Comparison of ENCODE assay signal across 20 mouse cellular contexts in genomic region chr11:26518991-26519390, GRCm38 (mm10).
DNase-seq lines count a peak whose midpoint lies in the region; ATAC-seq and TF ChIP-seq lines count a peak whose summit lies in the region.
"Had no signal": no experiment of that assay in that cellular context is flagged by ENCODE, and none has a peak within 500 bp of the region (broad histone marks: within the 10 kb centered on the region; RNA-seq: fewer than 3 reads in every experiment).

No protein-coding gene starts in this region.

- DNase-seq in adrenal gland, adult 2 months, result peak; percentile 38
- no peak for DNase-seq in adrenal gland, postnatal 4 days (ENCODE audit: low spot score in 2 of 2)
- peak; percentile 37 for DNase-seq in Muller cell, postnatal 12 days (ENCODE audit: inconsistent ontology term)
- DNase-seq in lung, postnatal 10 days, result peak; percentile 18
- DNase-seq in hindbrain, embryonic 14.5 days (ENCODE audit: low spot score), result no peak
- no peak for DNase-seq in cerebellum, adult 2 months
- DNase-seq: B cell, adult 2 months; cerebellum, postnatal 10 days; gastrocnemius, postnatal 36 days; kidney, adult 2 months; kidney, postnatal 4 days; right cerebral cortex, postnatal 14 days had no signal

- TF ChIP-seq POLR2A in cerebellum, adult 2 months (IDR thresholded peaks at IDR 0.05; ENCODE audit: borderline replicate concordance, insufficient read depth, low read length), result no peak

- H3K36me3 ChIP-seq in liver, embryonic 15.5 days (replicated peaks), result no peaks in the 10 kb centered on the region
- no peaks in the 10 kb centered on the region for H3K36me3 ChIP-seq in liver, embryonic 12.5 days
- H3K36me3 ChIP-seq in hindbrain, embryonic 14.5 days (replicated peaks; ENCODE audit: control insufficient read depth, insufficient read depth), result no peaks in the 10 kb centered on the region
- H3K36me3 ChIP-seq: forebrain, embryonic 12.5 days; limb, embryonic 12.5 days; lung, embryonic 15.5 days; neural tube, embryonic 13.5 days had no signal

- no peaks in the 10 kb centered on the region for H3K9me3 ChIP-seq in liver, embryonic 15.5 days (replicated peaks)
- H3K9me3 ChIP-seq in liver, embryonic 12.5 days (replicated peaks), result no peaks in the 10 kb centered on the region
- H3K9me3 ChIP-seq in hindbrain, embryonic 14.5 days (ENCODE audit: control insufficient read depth, low read length), result no peaks in the 10 kb centered on the region
- H3K9me3 ChIP-seq: forebrain, embryonic 12.5 days; limb, embryonic 12.5 days; lung, embryonic 15.5 days; midbrain, embryonic 10.5 days; neural tube, embryonic 13.5 days had no signal

- no peak for ATAC-seq in liver, embryonic 15.5 days (ENCODE audit: insufficient read depth)
- no peak for ATAC-seq in liver, embryonic 12.5 days
- ATAC-seq in hindbrain, embryonic 14.5 days (ENCODE audit: low FRiP score), result no peak

- H3K4me2 ChIP-seq in liver, embryonic 15.5 days, result no peak overlapping the region
- no peak overlapping the region for H3K4me2 ChIP-seq in liver, embryonic 12.5 days
- no peak overlapping the region for H3K4me2 ChIP-seq in hindbrain, embryonic 14.5 days (replicated peaks)
- H3K4me2 ChIP-seq: forebrain, embryonic 12.5 days; heart, embryonic 11.5 days; limb, embryonic 12.5 days; lung, embryonic 15.5 days; neural tube, embryonic 13.5 days had no signal

- H3K4me1 ChIP-seq in liver, embryonic 15.5 days (replicated peaks), result no peaks in the 10 kb centered on the region
- H3K4me1 ChIP-seq in liver, embryonic 12.5 days, result peaks cover 5% of the 10 kb centered on the region; the same call in 1 of the 2 replicates
- no peaks in the 10 kb centered on the region for H3K4me1 ChIP-seq in hindbrain, embryonic 14.5 days (replicated peaks; ENCODE audit: control insufficient read depth, insufficient read depth, low read length)
- H3K4me1 ChIP-seq in cerebellum, adult 2 months (ENCODE audit: control insufficient read depth, insufficient read depth, low read length), result no peaks in the 10 kb centered on the region
- H3K4me1 ChIP-seq: forebrain, embryonic 12.5 days; limb, embryonic 12.5 days; lung, embryonic 15.5 days; midbrain, embryonic 10.5 days; neural tube, embryonic 13.5 days had no signal

- 74% methylated on average over 3 of the region's 3 CpGs for WGBS in liver, embryonic 15.5 days (ENCODE audit: insufficient replicate concordance)
- WGBS in liver, embryonic 12.5 days (ENCODE audit: insufficient replicate concordance), result 74% methylated on average over 3 of the region's 3 CpGs
- WGBS in hindbrain, embryonic 14.5 days, result 89% methylated on average over 3 of the region's 3 CpGs
- 80% methylated on average over 3 of the region's 3 CpGs for WGBS in cerebellum, adult 2 months

- no peak overlapping the region for H3K4me3 ChIP-seq in liver, embryonic 15.5 days (replicated peaks)
- H3K4me3 ChIP-seq in liver, embryonic 12.5 days, result no peak overlapping the region
- H3K4me3 ChIP-seq in hindbrain, embryonic 14.5 days (replicated peaks; ENCODE audit: low read length), result no peak overlapping the region
- H3K4me3 ChIP-seq in cerebellum, adult 2 months (replicated peaks; ENCODE audit: insufficient read depth, low read depth, low read length), result no peak overlapping the region
- H3K4me3 ChIP-seq: forebrain, embryonic 12.5 days; limb, embryonic 12.5 days; lung, embryonic 15.5 days; midbrain, embryonic 10.5 days; neural tube, embryonic 13.5 days had no signal

- no peaks in the 10 kb centered on the region for H3K27me3 ChIP-seq in liver, embryonic 15.5 days
- H3K27me3 ChIP-seq in liver, embryonic 12.5 days (replicated peaks), result no peaks in the 10 kb centered on the region
- H3K27me3 ChIP-seq in hindbrain, embryonic 14.5 days (ENCODE audit: control insufficient read depth, insufficient read depth, low read length), result no peaks in the 10 kb centered on the region
- H3K27me3 ChIP-seq in cerebellum, adult 2 months (ENCODE audit: control insufficient read depth, insufficient read depth, low read length), result no peaks in the 10 kb centered on the region
- H3K27me3 ChIP-seq: forebrain, embryonic 12.5 days; limb, embryonic 12.5 days; lung, embryonic 15.5 days; neural tube, embryonic 13.5 days had no signal

- H3K27ac ChIP-seq in liver, embryonic 15.5 days (replicated peaks), result 0 out of 2 replicates have a peak overlapping the region, but pooled peaks have one; percentile 7
- no peak overlapping the region for H3K27ac ChIP-seq in liver, embryonic 12.5 days
- H3K27ac ChIP-seq in hindbrain, embryonic 14.5 days, result no peak overlapping the region
- no peak overlapping the region for H3K27ac ChIP-seq in cerebellum, adult 2 months (ENCODE audit: insufficient read depth, low read length)
- H3K27ac ChIP-seq: forebrain, embryonic 12.5 days; limb, embryonic 12.5 days; lung, embryonic 15.5 days; midbrain, embryonic 10.5 days; neural tube, embryonic 13.5 days had no signal

- H3K9ac ChIP-seq in liver, embryonic 15.5 days, result no peak overlapping the region
- H3K9ac ChIP-seq in liver, embryonic 12.5 days, result no peak overlapping the region
- no peak overlapping the region for H3K9ac ChIP-seq in hindbrain, embryonic 14.5 days
- H3K9ac ChIP-seq: forebrain, embryonic 12.5 days; limb, embryonic 12.5 days; lung, embryonic 15.5 days; neural tube, embryonic 13.5 days had no signal

- no peak for TF ChIP-seq CTCF in cerebellum, adult 2 months (IDR thresholded peaks at IDR 0.05; ENCODE audit: borderline replicate concordance, insufficient read depth, low read depth, low read length)

Comparison
In these comparisons a context has a peak if more than half of its experiments do, and no peak if none do; other contexts are left out.
1. DNase-seq: peak in adrenal gland, adult 2 months (single experiment), Muller cell, postnatal 12 days (single experiment) and lung, postnatal 10 days (single experiment); none in adrenal gland, postnatal 4 days (0 of 2), hindbrain, embryonic 14.5 days (single experiment) and cerebellum, adult 2 months (0 of 2).